Mouse (Mus musculus) MEL (cell line): Measurements from ENCODE around the gene Slc51a. TPM values are rescaled to one million over a fixed set of nuclear protein-coding genes. Genes with fewer than 3 reads are reported as not detected.

Source experiments
- DNase-seq: peaks from one replicate; pipeline ENCODE4 v3.0.0; 2011; ENCODE audit warnings: low read depth, low spot score
- H3K27ac ChIP-seq: 2 replicates; pipeline ENCODE4 v1.5.1; 2012; ENCODE audit warnings: low read depth, mild to moderate bottlenecking, control low read depth, low read length, moderate library complexity; ENCODE audit not compliant: control insufficient read depth
- H3K27me3 ChIP-seq, 2 experiments: fragments of 150-350 bp in 1 of 2; sonication (generic) in 1 of 2; 2 replicates each; pipeline ENCODE4 v1.6.1; 2012; ENCODE audit warnings: low read length in 2 of 2, mild to moderate bottlenecking in 2 of 2, improper control_type of control experiment in 1 of 2, moderate library complexity in 1 of 2; ENCODE audit not compliant: insufficient read depth in 2 of 2, control insufficient read depth in 1 of 2
- H3K36me3 ChIP-seq, 2 experiments: 2 replicates each; pipeline ENCODE4 v1.6.1; 2012 to 2014; ENCODE audit warnings: low read length in 2 of 2, improper control_type of control experiment in 1 of 2, inconsistent platforms in 1 of 2, mild to moderate bottlenecking in 1 of 2; ENCODE audit not compliant: insufficient read depth in 2 of 2, control insufficient read depth in 1 of 2
- H3K4me1 ChIP-seq, 2 experiments: fragments of 150-350 bp in 1 of 2; sonication (generic) in 1 of 2; 2 replicates each; pipeline ENCODE4 v1.6.1; 2012; ENCODE audit warnings: low read length in 2 of 2, improper control_type of control experiment in 1 of 2, mild to moderate bottlenecking in 1 of 2; ENCODE audit not compliant: insufficient read depth in 2 of 2, control insufficient read depth in 1 of 2
- H3K4me3 ChIP-seq, 2 experiments: fragments of 150-350 bp in 1 of 2; sonication (generic) in 1 of 2; 2 replicates each; pipeline ENCODE4 v1.5.1; 2012; ENCODE audit warnings: low read depth in 2 of 2, low read length in 2 of 2, mild to moderate bottlenecking in 2 of 2, moderate library complexity in 2 of 2, control low read depth in 1 of 2, improper control_type of control experiment in 1 of 2; ENCODE audit not compliant: control insufficient read depth in 1 of 2, insufficient read depth in 1 of 2
- H3K79me2 ChIP-seq: 2 replicates; pipeline ENCODE4 v1.6.1; 2012; ENCODE audit warnings: mild to moderate bottlenecking, low read length, moderate library complexity; ENCODE audit not compliant: control insufficient read depth, poor library complexity, insufficient read depth
- H3K9ac ChIP-seq: 2 replicates; pipeline ENCODE4 v1.6.1; 2012; ENCODE audit warnings: low read depth, mild to moderate bottlenecking, control low read depth, low read length, moderate library complexity; ENCODE audit not compliant: control insufficient read depth, poor library complexity, severe bottlenecking
- H3K9me3 ChIP-seq: fragments of 150-350 bp; sonication (generic); replicated peaks from 2 replicates; pipeline ENCODE4 v1.6.1; 2012; ENCODE audit warnings: mild to moderate bottlenecking, low read length, improper control_type of control experiment, moderate library complexity; ENCODE audit not compliant: insufficient read depth
- BHLHE40 ChIP-seq: IDR thresholded peaks from 2 replicates; pipeline ENCODE4 v1.6.1; 2012; ENCODE audit warnings: low read depth, mild to moderate bottlenecking, inconsistent platforms, low read length, improper control_type of control experiment, borderline replicate concordance
- CHD1 ChIP-seq: IDR thresholded peaks from 2 replicates; pipeline ENCODE4 v1.6.1; 2012; ENCODE audit warnings: low read depth, mild to moderate bottlenecking, inconsistent platforms, low read length, improper control_type of control experiment
- CHD2 ChIP-seq: IDR thresholded peaks from 2 replicates; pipeline ENCODE4 v1.6.1; 2011; ENCODE audit warnings: low read length, improper control_type of control experiment
- CTCF ChIP-seq, 3 experiments: IDR thresholded peaks in 2 of 3; conservative IDR thresholded peaks in 1 of 3; 2 replicates each; pipeline ENCODE4 v1.5.1; 2011 to 2012; ENCODE audit warnings: low read length in 3 of 3, low read depth in 2 of 3, mild to moderate bottlenecking in 2 of 3, improper control_type of control experiment in 1 of 3, inconsistent platforms in 1 of 3, mixed read lengths in 1 of 3, moderate library complexity in 1 of 3; ENCODE audit not compliant: control insufficient read depth in 1 of 3, insufficient read depth in 1 of 3, poor library complexity in 1 of 3, severe bottlenecking in 1 of 3
- E2F4 ChIP-seq: IDR thresholded peaks from 2 replicates; pipeline ENCODE4 v1.6.1; 2011; ENCODE audit warnings: low read depth, low read length, improper control_type of control experiment, borderline replicate concordance
- ETS1 ChIP-seq: IDR thresholded peaks from 2 replicates; pipeline ENCODE4 v1.6.1; 2012; ENCODE audit warnings: low read depth, mild to moderate bottlenecking, inconsistent platforms, low read length, improper control_type of control experiment, moderate library complexity
- HCFC1 ChIP-seq: IDR thresholded peaks from 2 replicates; pipeline ENCODE4 v1.6.1; 2012; ENCODE audit warnings: low read depth, mild to moderate bottlenecking, inconsistent platforms, low read length, improper control_type of control experiment, moderate library complexity
- KAT2A ChIP-seq: conservative IDR thresholded peaks from 2 replicates; pipeline ENCODE4 v1.6.1; 2012; ENCODE audit warnings: low read depth, low read length, improper control_type of control experiment, inconsistent platforms
- MAFK ChIP-seq: IDR thresholded peaks from 2 replicates; pipeline ENCODE4 v1.6.1; 2011; ENCODE audit warnings: low read depth, mild to moderate bottlenecking, low read length, improper control_type of control experiment, borderline replicate concordance
- MAX ChIP-seq: IDR thresholded peaks from 2 replicates; pipeline ENCODE4 v1.6.1; 2011; ENCODE audit warnings: low read length, improper control_type of control experiment
- MEF2A ChIP-seq: IDR thresholded peaks from 2 replicates; pipeline ENCODE4 v1.6.1; 2014; ENCODE audit warnings: low read depth, mild to moderate bottlenecking, inconsistent platforms, low read length, improper control_type of control experiment; ENCODE audit not compliant: poor library complexity, insufficient replicate concordance, severe bottlenecking; ENCODE audit errors: extremely low read depth
- MXI1 ChIP-seq: IDR thresholded peaks from 2 replicates; pipeline ENCODE4 v1.6.1; 2011; ENCODE audit warnings: mild to moderate bottlenecking, low read depth, low read length, improper control_type of control experiment
- NELFE ChIP-seq: IDR thresholded peaks from 2 replicates; pipeline ENCODE4 v1.6.1; 2011; ENCODE audit warnings: low read depth, low read length, improper control_type of control experiment
- NRF1 ChIP-seq: IDR thresholded peaks from 2 replicates; pipeline ENCODE4 v1.6.1; 2014; ENCODE audit warnings: low read depth, mild to moderate bottlenecking, inconsistent platforms, low read length, improper control_type of control experiment, moderate library complexity; ENCODE audit not compliant: poor library complexity, insufficient read depth, severe bottlenecking
- RAD21 ChIP-seq: IDR thresholded peaks from 2 replicates; pipeline ENCODE4 v1.6.1; 2011; ENCODE audit warnings: mild to moderate bottlenecking, low read depth, low read length, improper control_type of control experiment
- RCOR1 ChIP-seq: IDR thresholded peaks from 2 replicates; pipeline ENCODE4 v1.6.1; 2012; ENCODE audit warnings: low read depth, mild to moderate bottlenecking, inconsistent platforms, low read length, improper control_type of control experiment
- SIN3A ChIP-seq: IDR thresholded peaks from 2 replicates; pipeline ENCODE4 v1.6.1; 2012; ENCODE audit warnings: low read length, improper control_type of control experiment, inconsistent platforms
- SMC3 ChIP-seq: IDR thresholded peaks from 2 replicates; pipeline ENCODE4 v1.6.1; 2011; ENCODE audit warnings: low read depth, low read length, improper control_type of control experiment
- TAL1 ChIP-seq: IDR thresholded peaks from 2 replicates; pipeline ENCODE4 v1.6.1; 2012; ENCODE audit warnings: mild to moderate bottlenecking, inconsistent platforms, low read length, moderate library complexity, mixed read lengths
- TBP ChIP-seq: IDR thresholded peaks from 2 replicates; pipeline ENCODE4 v1.8.0; 2011; ENCODE audit warnings: low read depth, low read length, improper control_type of control experiment
- UBTF ChIP-seq: IDR thresholded peaks from 2 replicates; pipeline ENCODE4 v1.6.1; 2012; ENCODE audit warnings: low read depth, mild to moderate bottlenecking, inconsistent platforms, low read length, improper control_type of control experiment, moderate library complexity, borderline replicate concordance; ENCODE audit not compliant: insufficient read depth
- USF1 ChIP-seq: IDR thresholded peaks from 2 replicates; pipeline ENCODE4 v1.6.1; 2014; ENCODE audit warnings: low read depth, mild to moderate bottlenecking, inconsistent platforms, low read length, improper control_type of control experiment, moderate library complexity
- USF2 ChIP-seq, 2 experiments: IDR thresholded peaks; 2 replicates each; pipeline ENCODE4 v1.6.1; 2011 to 2012; ENCODE audit warnings: improper control_type of control experiment in 2 of 2, low read length in 2 of 2, borderline replicate concordance in 1 of 2, inconsistent platforms in 1 of 2, low read depth in 1 of 2, mild to moderate bottlenecking in 1 of 2; ENCODE audit not compliant: insufficient read depth in 1 of 2
- ZKSCAN1 ChIP-seq: IDR thresholded peaks from 2 replicates; pipeline ENCODE4 v1.6.1; 2012; ENCODE audit warnings: low read depth, mild to moderate bottlenecking, inconsistent platforms, low read length, improper control_type of control experiment, moderate library complexity
- ZMIZ1 ChIP-seq: IDR thresholded peaks from 2 replicates; pipeline ENCODE4 v1.6.1; 2012; ENCODE audit warnings: low read depth, mild to moderate bottlenecking, inconsistent platforms, low read length, improper control_type of control experiment, moderate library complexity
- ZNF384 ChIP-seq: IDR thresholded peaks from 2 replicates; pipeline ENCODE4 v1.6.1; 2012; ENCODE audit warnings: low read depth, mild to moderate bottlenecking, inconsistent platforms, low read length, improper control_type of control experiment
- polyA plus RNA-seq, 2 experiments: library from polyadenylated mRNA; stranded (reverse) in 1 of 2; unstranded in 1 of 2; fragments of >175 nt in 1 of 2; fragments of >200 nt in 1 of 2; gene quantifications; 2 replicates each; pipeline versions ENCODE4 v1.2.1 to v1.2.4; 2012; ENCODE audit warnings: low replicate concordance in 2 of 2, low read depth in 1 of 2; ENCODE audit not compliant: insufficient read length in 2 of 2, insufficient read depth in 1 of 2, missing spikeins in 1 of 2
- total RNA-seq: library from RNA; depleted of rRNA; stranded (reverse); fragments of 300-350 nt; gene quantifications from 2 replicates; pipeline ENCODE4 v1.2.3, GENCODE M21; 2012

The Slc51a gene
- total and polyA plus RNA-seq, 3 experiments: 4.6 to 14.5 TPM; not detected in 1

GRCm38 (mm10) chr16:32488939-32489338, 1.3 kb upstream of the Slc51a start:
- no peak for DNase-seq
- H3K4me1 ChIP-seq: peaks cover 2 to 16% of the 10 kb centered on the region in 2 experiments; a peak in 3 of 4 replicates
- TF ChIP-seq ZNF384: no peak
- no peak for TF ChIP-seq MAX
- TF ChIP-seq TAL1: no peak
- no peak for TF ChIP-seq KAT2A
- no peak for TF ChIP-seq BHLHE40
- TF ChIP-seq SIN3A: no peak
- TF ChIP-seq NELFE: no peak
- TF ChIP-seq TBP: no peak
- TF ChIP-seq HCFC1: no peak
- no peak for TF ChIP-seq CHD1
- TF ChIP-seq, all 39 proteins: peak for 0
- Histone ChIP-seq H3K27me3 (no peaks in the 10 kb centered on the region), H3K9me3 (no peaks in the 10 kb centered on the region), H3K9ac (no peak overlapping the region), H3K36me3 (peaks cover 0 to 9% of the 10 kb centered on the region in 2 experiments; a peak in 2 of 4 replicates), H3K27ac (no peak overlapping the region), H3K79me2 (no peaks in the 10 kb centered on the region; the same call in 1 of the 2 replicates), H3K4me3 (no peak overlapping the region)

GRCm38 (mm10) chr16:32486046-32486445, 1.6 kb downstream of the Slc51a start:
- H3K4me1 ChIP-seq: peaks cover 2 to 16% of the 10 kb centered on the region in 2 experiments; a peak in 3 of 4 replicates
- H3K9ac ChIP-seq: no peak overlapping the region
- no peak overlapping the region for H3K4me3 ChIP-seq
- no peak overlapping the region for H3K27ac ChIP-seq
- no peaks in the 10 kb centered on the region for H3K27me3 ChIP-seq
- TF ChIP-seq MAFK (no peak), ETS1 (no peak), CTCF (IDR thresholded peaks at IDR 0.05 in 2 of 3, conservative IDR thresholded peaks at IDR 0.05 in 1 of 3; ENCODE audit: control insufficient read depth in 1 of 3, insufficient read depth in 1 of 3, low read depth in 2 of 3, low read length in 3 of 3, poor library complexity in 1 of 3, severe bottlenecking in 1 of 3) (no peak), RCOR1 (no peak), SMC3 (no peak), USF2 (IDR thresholded peaks at IDR 0.05; ENCODE audit: borderline replicate concordance in 1 of 2, insufficient read depth in 1 of 2, low read depth in 1 of 2, low read length in 2 of 2) (no peak), MAX (no peak), MEF2A (no peak), MXI1 (no peak), ZNF384 (no peak), ZMIZ1 (no peak), UBTF (no peak), CHD2 (no peak), TAL1 (no peak), USF1 (no peak), ZKSCAN1 (no peak), HCFC1 (no peak), RAD21 (no peak), NRF1 (no peak), E2F4 (no peak)
- DNase-seq: no peak
- no peaks in the 10 kb centered on the region for H3K9me3 ChIP-seq
- H3K79me2 ChIP-seq: no peaks in the 10 kb centered on the region; the same call in 1 of the 2 replicates
- peaks cover 0 to 9% of the 10 kb centered on the region in 2 experiments; a peak in 2 of 4 replicates for H3K36me3 ChIP-seq
